Mouse (Mus musculus) forelimb bud, embryonic 11.5 days (tissue): ENCODE results near the gene Pdzrn3.

ENCODE experiments used
- DNase-seq: peaks from one replicate; pipeline ENCODE4 v3.0.0-alpha.2; 2012; ENCODE audit warnings: low read depth, low spot score

Pdzrn3 gene

GRCm38 (mm10) chr6:101257418-101257817 is 120.3 kb downstream of the Pdzrn3 start:
- DNase-seq = no peak

GRCm38 (mm10) chr6:101254652-101255051 is 123.0 kb downstream of the Pdzrn3 start:
- no peak for DNase-seq

GRCm38 (mm10) chr6:101251916-101252603 is 125.6 kb downstream of the Pdzrn3 start:
- DNase-seq = no peak

GRCm38 (mm10) chr6:101251160-101251559 is 126.5 kb downstream of the Pdzrn3 start:
- peak; percentile 52 for DNase-seq

GRCm38 (mm10) chr6:101246137-101246536 is 131.6 kb downstream of the Pdzrn3 start:
- DNase-seq = no peak

GRCm38 (mm10) chr6:101244355-101244754 is 133.3 kb downstream of the Pdzrn3 start:
- no peak for DNase-seq

- no peak for DNase-seq
These were observed 134.4 kb downstream of the Pdzrn3 start for GRCm38 (mm10) chr6:101243189-101243815.

- DNase-seq = no peak
These were observed 141.0 kb downstream of the Pdzrn3 start for GRCm38 (mm10) chr6:101236641-101237246.

- DNase-seq = no peak
These were observed 141.5 kb downstream of the Pdzrn3 start for GRCm38 (mm10) chr6:101236230-101236629.

GRCm38 (mm10) chr6:101234349-101234748 is 143.3 kb downstream of the Pdzrn3 start:
- DNase-seq = peak; percentile 12

- DNase-seq = no peak
These were observed 144.0 kb downstream of the Pdzrn3 start for GRCm38 (mm10) chr6:101233680-101234079.

GRCm38 (mm10) chr6:101227294-101227855 is 150.3 kb downstream of the Pdzrn3 start:
- DNase-seq = no peak

- no peak for DNase-seq
These were observed 157.4 kb downstream of the Pdzrn3 start for GRCm38 (mm10) chr6:101220307-101220706.

GRCm38 (mm10) chr6:101219004-101219403 is 158.7 kb downstream of the Pdzrn3 start:
- DNase-seq = no peak

GRCm38 (mm10) chr6:101218197-101218596 is 159.5 kb downstream of the Pdzrn3 start:
- no peak for DNase-seq

- no peak for DNase-seq
These were observed 159.9 kb downstream of the Pdzrn3 start for GRCm38 (mm10) chr6:101217756-101218155.

GRCm38 (mm10) chr6:101215436-101215791 is 162.3 kb downstream of the Pdzrn3 start:
- no peak for DNase-seq

- DNase-seq = no peak
These were observed 162.8 kb downstream of the Pdzrn3 start for GRCm38 (mm10) chr6:101214734-101215435.

- DNase-seq = no peak
These were observed 164.6 kb downstream of the Pdzrn3 start for GRCm38 (mm10) chr6:101213066-101213465.

GRCm38 (mm10) chr6:101212086-101212485 is 165.6 kb downstream of the Pdzrn3 start:
- no peak for DNase-seq

GRCm38 (mm10) chr6:101211361-101211841 is 166.3 kb downstream of the Pdzrn3 start:
- no peak for DNase-seq

GRCm38 (mm10) chr6:101198943-101199298 is 178.8 kb downstream of the Pdzrn3 start:
- DNase-seq = no peak
